8 mouse cellular contexts compared by ENCODE assay signal in the genomic region with DNA sequence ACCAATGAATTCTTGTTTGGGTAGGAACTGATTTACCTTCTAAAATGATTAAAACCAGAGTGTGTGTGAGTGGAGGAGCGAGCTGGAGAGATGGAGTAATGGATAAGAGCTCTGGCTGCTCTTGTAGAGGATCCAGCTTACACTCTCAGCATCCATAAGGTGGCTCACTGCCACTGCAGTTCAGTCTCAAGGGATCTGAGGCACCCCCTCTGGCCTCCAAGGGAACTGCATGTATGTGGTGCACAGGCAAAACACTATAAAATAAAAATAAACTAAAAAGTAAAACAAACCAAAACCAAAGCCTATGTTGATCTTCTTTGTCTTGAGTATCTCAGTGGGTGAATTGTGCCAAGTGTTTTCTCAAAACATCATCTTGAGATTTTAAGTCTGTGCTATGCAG. TPM values are rescaled to one million over a fixed set of nuclear protein-coding genes. Genes with fewer than 3 reads are reported as not detected.
DNase-seq lines count a peak whose midpoint lies in the region; ATAC-seq and TF ChIP-seq lines count a peak whose summit lies in the region.

No protein-coding gene starts in this region.

- no peak overlapping the region for H3K9ac ChIP-seq in heart, embryonic 11.5 days (ENCODE audit: low read depth, low read length)

- H3K4me1 ChIP-seq in heart, embryonic 11.5 days (ENCODE audit: control insufficient read depth, insufficient read depth, low read length), result peaks cover 13% of the 10 kb centered on the region

- no peak overlapping the region for H3K27ac ChIP-seq in heart, embryonic 11.5 days (ENCODE audit: low read depth, low read length)

- H3K27me3 ChIP-seq in heart, embryonic 11.5 days (ENCODE audit: control insufficient read depth, insufficient read depth, low read length), result no peaks in the 10 kb centered on the region
- H3K27me3 ChIP-seq in splenic B cell, adult 2 months (ENCODE audit: control insufficient read depth, insufficient read depth, low read length, poor library complexity, severe bottlenecking), result no peaks in the 10 kb centered on the region

- H3K9me3 ChIP-seq in heart, embryonic 11.5 days (replicated peaks; ENCODE audit: control insufficient read depth, low read length), result no peaks in the 10 kb centered on the region

- peak; percentile 55 for DNase-seq in heart, adult 8-10 months (ENCODE audit: low spot score)
- peak; percentile 66 to 84 for DNase-seq in CD8-positive naive resting alpha-beta T cell, adult 2 months (ENCODE audit: low read depth in 2 of 2, low spot score in 2 of 2)
- peak; percentile 88 for DNase-seq in brain, embryonic 14.5 days (ENCODE audit: low read depth)
- DNase-seq in forelimb bud, embryonic 11.5 days (ENCODE audit: low read depth, low spot score), result peak; percentile 73
- DNase-seq in layer of hippocampus, adult 11-12 months (ENCODE audit: low spot score), result peak; percentile 84
- peak; percentile 82 to 88 for DNase-seq in lung, postnatal 4 days
- DNase-seq in splenic B cell, adult 2 months (ENCODE audit: low read depth, low spot score), result peak; percentile 89

- no peak overlapping the region for H3K4me3 ChIP-seq in heart, embryonic 11.5 days (ENCODE audit: low read depth, low read length)

- TF ChIP-seq POLR2A in brain, embryonic 14.5 days (IDR thresholded peaks at IDR 0.05; ENCODE audit: borderline replicate concordance, extremely low read depth, insufficient read depth, insufficient read length, poor library complexity, severe bottlenecking), result no peak

- peak; percentile 72 for TF ChIP-seq CTCF in brain, embryonic 14.5 days (IDR thresholded peaks at IDR 0.05; ENCODE audit: borderline replicate concordance, extremely low read depth, insufficient read depth, insufficient read length)

- no peak overlapping the region for H3K4me2 ChIP-seq in heart, embryonic 11.5 days

- no peaks in the 10 kb centered on the region for H3K36me3 ChIP-seq in heart, embryonic 11.5 days (ENCODE audit: control insufficient read depth, insufficient read depth, low read length)
- no peaks in the 10 kb centered on the region for H3K36me3 ChIP-seq in splenic B cell, adult 2 months (ENCODE audit: control insufficient read depth, insufficient read depth, low read length, poor library complexity, severe bottlenecking)

- ATAC-seq in heart, embryonic 11.5 days (replicated peaks; ENCODE audit: insufficient number of reproducible peaks, low FRiP score, low TSS enrichment), result no peak

- 39% methylated on average over 1 of the region's 1 CpGs for WGBS in heart, embryonic 11.5 days (ENCODE audit: insufficient replicate concordance)

RNA-seq across cellular contexts. Expression of gene Cbln3, which starts 4.6 kb away (rescaled TPM):
- total RNA-seq in heart, adult 8-10 months (2022), result under 1 TPM in 1 of 4 experiments, not detected in 3; 0.06 TPM
- polyA plus RNA-seq in heart, embryonic 11.5 days (2014; fragmentation: Nextera tagmentation; extraction: Ambion mirVana), result 0.30 and 0.42 TPM in 2 replicates
- 0.43 and 0.51 TPM in 2 replicates for polyA plus RNA-seq in brain, embryonic 14.5 days (2012; rRNA removed)

RNA-seq across cellular contexts. Expression of gene Khnyn, which starts 5.1 kb away (rescaled TPM):
- 10 to 100 TPM in 2 of 4 experiments, 1 to 10 TPM in 2; 8.1 to 11.7 (median 10.3) TPM for total RNA-seq in heart, adult 8-10 months (2022)
- 6.0 and 8.9 TPM in 2 replicates for polyA plus RNA-seq in heart, embryonic 11.5 days (2014; fragmentation: Nextera tagmentation; extraction: Ambion mirVana)
- polyA plus RNA-seq in brain, embryonic 14.5 days (2012; rRNA removed), result 13.4 and 13.7 TPM in 2 replicates

RNA-seq across cellular contexts. Expression of gene Sdr39u1, which starts 20.5 kb away (rescaled TPM):
- 100 to 1,000 TPM; 120 to 148 (median 130) TPM for total RNA-seq in heart, adult 8-10 months (2022)
- polyA plus RNA-seq in heart, embryonic 11.5 days (2014; fragmentation: Nextera tagmentation; extraction: Ambion mirVana), result 36.9 and 42.2 TPM in 2 replicates
- 97.6 and 120 TPM in 2 replicates for polyA plus RNA-seq in brain, embryonic 14.5 days (2012; rRNA removed)

RNA-seq across cellular contexts. Expression of gene Nynrin, which starts 25.8 kb away (rescaled TPM):
- 10 to 100 TPM in 1 of 4 experiments, 1 to 10 TPM in 3; 4.4 to 11.5 (median 6.2) TPM for total RNA-seq in heart, adult 8-10 months (2022)
- 12.5 and 20.3 TPM in 2 replicates for polyA plus RNA-seq in heart, embryonic 11.5 days (2014; fragmentation: Nextera tagmentation; extraction: Ambion mirVana)
- polyA plus RNA-seq in brain, embryonic 14.5 days (2012; rRNA removed), result 14.1 and 24.1 TPM in 2 replicates

RNA-seq across cellular contexts. Expression of gene Nfatc4, which starts 56.7 kb away (rescaled TPM):
- 1 to 10 TPM; 3.3 to 4.2 (median 3.7) TPM for total RNA-seq in heart, adult 8-10 months (2022)
- 15.5 and 16.9 TPM in 2 replicates for polyA plus RNA-seq in heart, embryonic 11.5 days (2014; fragmentation: Nextera tagmentation; extraction: Ambion mirVana)
- 22.3 and 26.2 TPM in 2 replicates for polyA plus RNA-seq in brain, embryonic 14.5 days (2012; rRNA removed)
